Mouse (Mus musculus) adrenal gland, postnatal 25 days (tissue): ENCODE measurements around the gene Fkbp5. TPM values are rescaled to one million over a fixed set of nuclear protein-coding genes. Genes with fewer than 3 reads are reported as not detected.

Experiments
- DNase-seq: peaks from one replicate; pipeline ENCODE4 v3.0.0; 2021; ENCODE audit warnings: mixed read lengths
- total RNA-seq: library from RNA; stranded (reverse); gene quantifications from 2 replicates; pipeline ENCODE4 v1.2.3, GENCODE M21; 2021

The Fkbp5 gene
- total RNA-seq, 1 experiment from 2014 or later, result 55.9 TPM

DNA sequence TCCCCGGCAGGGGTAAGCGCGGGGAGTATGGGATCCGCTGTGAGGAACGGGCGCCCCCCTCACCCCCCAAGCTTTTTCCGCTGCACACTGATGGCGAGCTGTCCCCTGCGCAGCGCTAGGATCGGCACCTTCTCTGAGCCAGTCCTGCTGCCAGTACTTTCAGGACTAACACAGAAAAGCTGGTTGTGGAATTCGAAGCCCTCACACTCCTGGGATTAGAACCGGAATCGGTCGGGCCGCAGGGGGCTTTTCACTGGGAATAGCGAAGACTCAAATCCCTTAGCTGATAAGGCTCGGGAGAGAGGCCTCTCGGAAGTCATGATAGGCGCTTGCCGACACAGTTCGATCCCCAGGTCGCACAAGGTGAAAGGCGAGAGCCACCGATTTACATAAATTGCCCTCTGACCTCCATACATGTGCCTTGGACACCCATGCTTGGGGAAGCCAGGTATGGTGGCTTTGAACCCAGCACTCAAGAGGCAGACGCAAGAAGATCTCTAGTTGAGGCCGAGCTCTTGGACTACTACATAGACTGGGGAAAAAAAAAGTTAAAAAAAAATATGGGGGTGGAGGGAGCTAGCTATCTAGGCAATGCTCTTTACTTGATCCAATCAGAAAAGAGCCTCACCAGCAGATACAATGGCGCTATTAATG lies 6.2 kb upstream of the Fkbp5 start:
- DNase-seq, result no peak

- peak; percentile 89 for DNase-seq
These were observed 5.5 kb upstream of the Fkbp5 start for GRCm38 (mm10) chr17:28522623-28523354.

GRCm38 (mm10) chr17:28521920-28522319 lies 4.6 kb upstream of the Fkbp5 start:
- no peak for DNase-seq

DNA sequence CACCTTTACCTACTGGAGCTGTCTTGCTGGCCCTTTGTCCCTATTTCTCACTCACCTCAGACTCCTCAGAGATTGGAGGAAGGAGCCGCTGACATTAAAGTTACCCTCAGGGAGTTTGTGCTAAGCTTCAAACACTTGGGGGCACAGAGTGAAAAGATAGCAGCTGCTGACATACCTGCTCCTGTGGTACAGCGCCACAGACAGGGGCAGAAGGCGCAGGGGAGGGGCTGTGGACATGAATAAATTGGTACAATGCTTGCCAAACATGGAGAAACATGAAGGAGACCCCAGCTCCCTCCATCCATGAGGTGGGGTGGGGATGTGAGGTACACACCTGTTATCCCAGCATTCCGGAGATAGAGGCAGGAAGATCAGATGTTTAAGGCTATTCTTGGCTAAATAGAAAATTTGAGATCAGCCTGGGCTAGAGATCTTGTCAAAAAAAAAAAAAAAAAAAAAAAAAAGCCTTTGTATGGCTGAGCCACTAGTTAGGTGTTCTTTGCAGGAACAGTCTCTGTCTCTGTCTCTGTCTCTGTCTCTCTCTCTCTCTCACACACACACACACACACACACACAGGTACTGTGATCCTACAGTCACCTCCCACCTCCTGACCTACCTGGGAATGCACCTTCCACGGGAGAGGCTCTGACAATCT lies 3.9 kb upstream of the Fkbp5 start:
- no peak for DNase-seq

- DNase-seq, result no peak
These were observed 3.2 kb upstream of the Fkbp5 start for GRCm38 (mm10) chr17:28520561-28520960.

- DNase-seq, result no peak
These were observed 2.5 kb upstream of the Fkbp5 start for GRCm38 (mm10) chr17:28519827-28520226.

DNA sequence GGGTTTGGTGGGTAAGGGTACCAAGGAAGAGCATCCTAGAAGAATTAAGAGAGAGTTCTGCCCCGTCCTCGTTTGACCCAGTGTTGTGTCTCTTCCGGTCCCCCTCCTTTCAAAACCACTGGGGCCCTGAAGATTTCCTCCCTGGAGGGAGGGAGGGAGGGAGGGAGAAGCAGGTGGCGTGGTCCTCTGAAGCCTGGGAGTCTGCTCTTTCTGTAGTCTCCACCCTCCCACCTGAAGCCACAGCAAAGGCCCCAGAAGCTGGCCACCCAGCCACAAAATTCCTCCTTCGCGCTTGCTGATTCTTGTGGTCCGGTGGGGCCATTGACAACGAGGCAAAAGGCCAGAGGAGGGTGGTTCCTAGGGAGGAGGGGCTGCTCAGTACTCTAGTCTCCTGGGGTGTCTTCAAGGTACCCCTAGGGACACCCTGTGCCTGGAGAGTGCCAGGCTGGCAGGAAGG lies 1.3 kb upstream of the Fkbp5 start:
- DNase-seq, result peak; percentile 40

DNA sequence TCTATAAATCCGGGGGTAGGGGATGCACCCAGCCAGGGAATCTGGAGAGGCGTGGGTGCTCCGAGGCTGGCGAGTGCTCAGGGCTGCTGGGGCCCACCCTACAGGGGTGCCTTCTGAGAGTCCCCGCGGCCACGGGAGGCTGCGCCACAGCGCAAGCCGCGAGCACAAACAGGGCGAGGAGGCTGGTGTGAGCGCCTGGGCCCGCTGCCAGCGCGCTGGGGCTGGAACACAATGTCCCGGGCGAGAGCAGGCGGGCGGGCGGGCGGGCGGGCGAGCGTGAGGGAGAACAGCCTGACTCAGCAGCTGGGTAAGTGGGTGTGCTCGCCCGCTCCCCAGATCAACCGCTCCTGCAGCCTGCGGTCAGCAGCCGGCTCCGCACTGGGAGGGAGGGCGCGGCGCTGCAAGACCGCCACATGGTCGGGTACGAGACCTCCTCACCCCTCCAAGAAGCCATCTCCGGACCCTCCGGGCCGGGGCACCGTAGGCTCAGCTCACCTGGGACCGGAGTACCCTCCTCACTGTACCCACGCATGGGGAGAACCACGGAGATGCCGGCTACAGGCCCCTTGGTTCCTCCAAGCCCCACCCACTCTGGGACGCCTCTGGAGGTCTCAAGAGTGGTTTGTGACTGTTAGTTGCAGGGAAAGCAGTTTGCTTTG lies 758 bp upstream of the Fkbp5 start:
- DNase-seq, result peak; percentile 91

DNA sequence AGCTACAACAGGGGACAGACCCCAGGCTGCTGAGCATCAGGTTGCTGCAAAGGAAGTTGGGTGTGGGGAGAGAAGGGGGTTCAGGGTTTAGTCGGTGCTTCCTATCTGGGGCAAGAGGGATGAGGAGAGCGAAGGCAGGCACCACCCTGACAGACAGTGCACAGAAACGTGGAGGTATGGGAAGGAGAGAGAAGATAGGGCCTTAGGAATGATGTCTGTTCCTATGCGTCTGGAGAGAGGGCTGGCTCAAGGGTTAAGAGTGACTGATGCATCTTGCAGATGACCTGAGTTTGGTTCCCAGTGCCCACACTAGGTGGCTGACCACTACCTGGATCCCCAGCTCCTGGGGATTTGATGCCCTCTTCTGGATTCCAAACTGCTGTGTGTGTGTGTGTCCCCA lies 446 bp downstream of the Fkbp5 start:
- DNase-seq, result no peak

DNA sequence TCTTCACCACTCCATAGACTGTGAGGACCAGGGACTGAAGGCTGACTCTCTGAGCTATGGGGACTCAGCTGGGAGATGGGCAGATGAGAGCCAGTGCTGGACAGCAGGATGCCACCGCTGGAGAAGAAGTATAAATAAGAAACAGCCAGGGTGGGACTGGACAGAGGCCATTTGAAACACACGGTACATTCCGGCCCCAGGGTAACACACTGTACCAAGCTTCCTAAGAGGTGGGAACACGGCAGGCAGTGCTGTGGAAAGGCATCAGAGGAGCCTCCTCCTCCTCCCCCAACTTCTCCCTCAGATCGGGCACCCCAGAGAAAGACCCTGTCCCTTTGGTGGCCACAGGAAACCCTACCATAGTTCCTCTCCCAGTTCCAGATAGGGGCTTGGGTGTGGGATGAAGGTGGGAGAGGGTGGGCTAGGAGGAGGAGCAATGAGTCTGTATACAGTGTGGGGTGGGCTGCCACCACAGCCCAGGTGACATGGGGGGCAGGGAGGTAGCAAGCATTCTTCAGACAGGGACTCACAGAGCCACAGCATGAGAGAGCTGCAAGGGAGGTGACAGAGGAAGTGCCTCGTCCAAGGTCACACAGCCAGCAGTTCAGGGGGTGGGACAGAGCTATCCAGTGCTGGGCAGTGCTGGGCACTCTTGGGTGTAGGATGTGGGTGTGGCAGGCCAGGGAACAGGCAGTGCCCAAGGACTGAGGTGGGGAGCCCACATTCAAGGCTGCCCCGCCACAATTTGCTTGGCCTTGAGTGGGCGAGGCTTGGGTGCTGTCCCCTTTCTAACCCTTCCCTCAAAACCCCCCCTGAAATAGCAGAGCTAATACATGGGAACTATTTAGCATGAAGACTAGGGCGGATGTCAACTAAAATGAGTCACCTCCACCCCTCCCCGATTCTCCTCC lies 1.6 kb downstream of the Fkbp5 start:
- peak; percentile 35 for DNase-seq

DNA sequence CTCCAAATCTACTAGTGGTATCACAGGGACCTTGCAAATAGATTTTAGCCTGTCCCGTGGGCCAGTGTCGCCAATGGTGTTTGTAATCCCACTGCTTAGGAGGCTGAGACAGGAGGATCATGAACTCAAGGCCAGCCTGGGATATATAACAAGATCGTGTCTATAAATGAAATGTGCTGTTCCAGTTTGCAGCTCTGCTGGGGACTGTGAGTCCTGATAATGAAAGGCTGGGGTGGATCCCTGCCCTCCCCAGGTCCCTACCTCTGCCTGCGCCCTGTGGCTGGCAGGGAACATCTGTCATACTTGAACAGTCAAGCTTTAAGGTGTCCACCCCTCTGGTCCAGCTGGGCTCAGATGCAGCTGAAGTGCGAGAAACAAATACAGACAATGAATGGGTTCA lies 2.8 kb downstream of the Fkbp5 start:
- no peak for DNase-seq

GRCm38 (mm10) chr17:28513844-28514243 lies 3.5 kb downstream of the Fkbp5 start:
- no peak for DNase-seq

DNA sequence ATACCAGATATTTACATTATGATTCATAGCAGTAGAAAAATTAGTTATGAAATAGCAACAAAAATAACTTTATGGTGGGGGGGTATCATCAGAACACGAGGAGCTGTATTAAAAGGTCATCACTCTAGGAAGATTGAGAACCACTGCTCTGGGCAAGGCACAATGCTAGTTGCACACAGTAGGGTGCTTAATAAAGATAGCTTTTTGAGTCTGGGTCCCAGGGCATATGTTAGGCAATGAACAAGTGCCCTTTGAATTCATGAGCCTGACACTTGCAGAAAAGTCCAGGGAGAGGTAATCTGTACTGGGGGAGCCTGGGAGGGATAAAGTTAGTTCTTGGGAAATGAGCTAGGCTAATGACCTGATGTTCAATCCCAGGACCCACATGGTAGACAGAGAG lies 4.0 kb downstream of the Fkbp5 start:
- no peak for DNase-seq

- DNase-seq, result peak; percentile 62
These were observed 4.6 kb downstream of the Fkbp5 start for GRCm38 (mm10) chr17:28512696-28513095.

DNA sequence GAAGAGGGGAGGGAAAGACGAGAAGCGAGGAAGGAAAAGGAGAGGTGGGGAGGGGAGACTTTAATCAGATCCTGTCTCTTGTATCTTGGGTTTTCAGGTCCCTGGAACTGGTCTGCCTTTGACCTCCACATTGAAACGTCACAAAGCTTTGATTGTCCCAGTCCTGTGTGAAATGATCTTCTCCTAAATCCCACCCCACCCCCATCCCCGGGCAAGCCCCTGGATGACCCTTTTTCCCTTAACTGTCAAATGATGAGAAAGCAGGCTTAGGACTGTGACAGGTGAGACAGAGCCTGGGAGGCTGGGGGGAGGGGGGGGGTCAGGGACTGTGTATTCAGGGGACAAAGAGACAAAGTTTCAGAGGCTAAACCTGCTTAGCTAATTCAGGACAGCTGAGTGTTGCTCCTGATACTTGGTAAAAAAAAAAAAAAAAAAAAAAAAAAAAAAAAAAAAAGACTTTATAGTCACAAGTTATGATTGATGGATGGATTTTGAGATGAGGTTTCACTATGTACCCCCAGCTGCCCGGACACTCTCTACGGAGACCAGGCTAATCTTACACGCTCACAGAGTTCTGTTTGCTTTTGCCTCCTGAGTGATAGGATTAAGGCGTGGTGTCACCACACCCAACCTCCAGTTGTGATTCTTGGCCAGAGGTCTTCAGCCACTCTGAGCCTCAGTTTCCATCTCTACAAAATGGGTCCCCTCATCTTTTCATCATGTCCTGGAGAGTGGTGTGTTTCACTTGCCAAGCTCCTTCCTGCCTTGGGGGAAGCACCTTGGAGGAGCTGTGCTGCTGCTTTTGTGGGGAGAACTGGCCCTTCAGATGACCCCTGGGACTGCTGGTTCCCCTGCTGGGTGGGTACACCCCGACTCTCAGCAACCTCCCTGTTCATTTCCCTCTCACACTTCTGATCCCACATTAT lies 5.4 kb downstream of the Fkbp5 start:
- no peak for DNase-seq

DNA sequence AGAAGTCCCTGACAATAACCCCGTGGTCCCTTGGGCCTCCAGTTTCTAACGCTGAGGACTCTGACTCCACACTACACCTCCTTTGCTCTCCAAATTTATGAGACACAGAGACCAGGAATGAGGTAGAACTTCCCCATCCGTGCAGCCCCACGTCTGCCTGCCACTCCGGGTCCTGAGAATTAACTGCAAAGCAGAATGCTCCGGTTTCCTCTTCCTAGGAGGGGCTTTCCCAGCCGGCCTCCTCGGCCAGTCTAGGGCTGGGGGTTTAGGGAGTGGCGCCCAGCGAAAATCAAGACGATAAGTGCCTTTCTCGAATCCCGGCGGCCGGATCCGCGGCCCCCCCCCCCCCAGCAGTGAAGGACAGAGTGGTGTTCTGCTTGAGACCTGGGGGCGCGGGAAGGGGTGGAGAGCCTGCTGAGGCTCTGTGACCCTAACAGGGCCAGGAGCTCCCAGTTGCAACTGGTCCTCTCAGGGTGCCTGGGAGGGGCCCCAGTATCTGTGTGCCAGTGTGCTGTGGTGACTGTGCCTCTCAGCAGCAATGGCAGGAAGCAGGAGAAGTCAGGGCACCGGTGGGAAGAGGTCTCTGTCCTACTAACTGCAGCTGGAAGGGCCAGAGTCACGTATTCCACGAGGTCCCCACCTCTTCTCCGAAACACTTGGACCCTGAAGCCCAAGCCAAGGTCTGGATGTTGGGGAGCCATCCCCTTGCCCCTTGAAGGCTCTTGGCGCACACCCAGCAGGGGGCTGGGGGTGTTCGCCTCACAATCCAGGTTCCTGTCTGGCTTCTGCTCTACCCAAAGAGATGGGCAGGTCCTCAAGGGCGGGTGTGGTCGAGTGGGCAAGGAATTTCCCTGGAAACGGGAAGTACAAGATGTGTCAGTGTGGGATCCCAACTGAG lies 6.6 kb downstream of the Fkbp5 start:
- DNase-seq, result no peak

GRCm38 (mm10) chr17:28507496-28507895 lies 9.8 kb downstream of the Fkbp5 start:
- DNase-seq, result no peak

DNA sequence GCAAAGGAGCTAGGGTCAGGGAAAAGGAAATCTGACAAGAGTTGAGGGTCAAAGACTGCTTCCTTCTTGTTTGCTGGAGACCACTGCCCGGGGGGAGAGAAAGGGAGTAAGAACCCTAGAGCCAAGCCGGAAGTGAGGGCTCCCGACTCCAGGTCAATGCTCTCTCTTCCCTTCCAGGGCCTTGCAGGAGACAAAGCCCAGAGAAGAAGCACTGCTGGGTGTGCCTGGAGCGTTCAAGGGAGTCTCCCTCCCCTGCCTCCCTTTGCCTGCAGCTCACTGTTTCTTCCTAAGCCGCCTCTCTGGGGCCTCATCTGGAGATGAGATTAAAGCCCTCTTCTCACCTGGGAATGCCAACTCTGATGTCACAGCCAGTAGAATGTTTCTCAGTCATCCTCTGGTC lies 10.4 kb downstream of the Fkbp5 start:
- no peak for DNase-seq

- DNase-seq, result no peak
These were observed 11.7 kb downstream of the Fkbp5 start for GRCm38 (mm10) chr17:28505591-28505990.

DNA sequence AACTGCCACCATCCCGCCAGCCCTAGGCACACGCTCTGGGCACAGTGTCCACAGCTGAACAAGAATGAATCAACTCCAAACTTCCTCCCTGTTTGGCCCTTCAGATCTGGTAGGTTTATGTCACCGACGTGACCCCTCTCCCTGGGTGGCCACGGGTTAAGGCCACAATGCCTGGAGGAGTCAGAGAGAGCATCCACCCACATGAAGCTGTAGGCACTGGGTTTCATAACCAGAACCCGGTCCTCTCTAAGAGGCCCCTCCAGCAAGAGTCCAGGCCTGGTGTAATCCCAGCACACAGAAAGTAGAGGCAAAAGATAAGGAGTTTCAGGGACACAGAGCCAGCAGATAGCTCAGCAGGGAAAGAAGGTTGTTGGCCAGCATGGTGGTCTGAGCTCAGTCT lies 13.1 kb downstream of the Fkbp5 start:
- DNase-seq, result no peak
